Mouse (Mus musculus) heart, postnatal 0 days (tissue): ENCODE measurements around the gene Zfp346. TPM values are rescaled to one million over a fixed set of nuclear protein-coding genes. Genes with fewer than 3 reads are reported as not detected.

ENCODE experiments used
- ATAC-seq: fragments of 200-750 bp; cut with Nextera tagmentation; 2 replicates; pipeline ENCODE4 v1.8.0; 2017; ENCODE audit warnings: low read depth, moderate number of reproducible peaks, moderate library complexity; ENCODE audit not compliant: insufficient read depth
- DNase-seq: peaks from one replicate; pipeline ENCODE4 v3.0.0-alpha.2; 2016; ENCODE audit warnings: low spot score
- H3K27ac ChIP-seq: fragments of 300-500 bp; sonication (generic); 2 replicates; pipeline ENCODE4 v1.5.1; 2014; ENCODE audit warnings: low read depth, mild to moderate bottlenecking
- H3K27me3 ChIP-seq: fragments of 300-500 bp; sonication (generic); 2 replicates; pipeline ENCODE4 v1.6.1; 2014; ENCODE audit warnings: low read length, mixed read lengths; ENCODE audit not compliant: control insufficient read depth, insufficient read depth
- H3K36me3 ChIP-seq: fragments of 300-500 bp; sonication (generic); replicated peaks from 2 replicates; pipeline ENCODE4 v1.6.1; 2014; ENCODE audit warnings: low read length, mixed read lengths; ENCODE audit not compliant: control insufficient read depth, insufficient read depth
- H3K4me1 ChIP-seq: fragments of 300-500 bp; sonication (generic); 2 replicates; pipeline ENCODE4 v1.6.1; 2014; ENCODE audit warnings: antibody characterized with exemption; ENCODE audit not compliant: control insufficient read depth, insufficient read depth
- H3K4me2 ChIP-seq: fragments of 300-500 bp; sonication (generic); 2 replicates; pipeline ENCODE4 v1.6.1; 2014; ENCODE audit warnings: low read depth, mild to moderate bottlenecking, low read length, moderate library complexity
- H3K4me3 ChIP-seq: fragments of 300-500 bp; sonication (generic); 2 replicates; pipeline ENCODE4 v1.5.1; 2014; ENCODE audit warnings: low read depth, low read length
- H3K9ac ChIP-seq: fragments of 300-500 bp; sonication (generic); replicated peaks from 2 replicates; pipeline ENCODE4 v1.6.1; 2014; ENCODE audit warnings: low read depth, low read length, mixed read lengths
- H3K9me3 ChIP-seq: fragments of 300-500 bp; sonication (generic); replicated peaks from 2 replicates; pipeline ENCODE4 v1.6.1; 2016; ENCODE audit warnings: low read length; ENCODE audit not compliant: control insufficient read depth
- CTCF ChIP-seq: IDR thresholded peaks from 2 replicates; pipeline ENCODE4 v1.5.1; 2016; ENCODE audit warnings: antibody characterized with exemption, control low read depth, low read depth
- EP300 ChIP-seq: IDR thresholded peaks from 2 replicates; pipeline ENCODE4 v1.6.1; 2016; ENCODE audit warnings: antibody characterized with exemption, low read depth
- WGBS: fragments of 180-500 bp; shearing (Covaris S2); extraction: QIAGEN DNeasy Blood & Tissue Kit; methylation state at CpG from one replicate; pipeline ENCODE4 v1.1.7; 2014; 5-methylcytosine and 5-hydroxymethylcytosine counted together
- polyA plus RNA-seq: library from polyadenylated mRNA; unstranded; fragments of >200 nt; fragmentation: Nextera tagmentation; extraction: Ambion mirVana; gene quantifications from 2 replicates; pipeline ENCODE4 v1.2.1, GENCODE M21; 2015
- total RNA-seq: library from RNA; depleted of rRNA; stranded (reverse); fragments of >200 nt; gene quantifications from 2 replicates; pipeline ENCODE4 v1.2.3, GENCODE M21; 2014; ENCODE audit warnings: low replicate concordance

Zfp346 gene
- total and polyA plus RNA-seq, 2 experiments from 2014 or later = 11.7 to 21.0 TPM

DNA sequence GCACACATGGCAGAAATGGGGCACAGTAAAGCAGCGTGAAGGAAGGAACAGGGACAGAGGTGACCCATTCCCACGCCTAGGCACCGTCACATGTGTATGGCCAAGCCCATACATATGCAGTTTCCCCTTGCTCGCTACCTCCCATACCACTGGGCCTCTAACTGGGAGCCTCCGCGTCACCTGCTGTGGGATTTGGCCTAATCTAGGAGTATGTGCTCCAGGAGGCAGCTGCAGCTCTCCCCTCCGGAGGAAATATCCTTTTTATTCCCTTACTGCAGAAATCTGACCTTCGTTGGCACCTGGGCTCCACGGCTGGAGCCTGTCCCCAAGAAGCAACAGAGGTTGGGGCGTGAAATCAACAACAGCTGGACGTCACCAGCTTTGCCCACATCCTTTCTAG lies 69.2 kb downstream of the Zfp346 start:
- Histone ChIP-seq H3K9me3 (no peaks in the 10 kb centered on the region), H3K27me3 (no peaks in the 10 kb centered on the region), H3K4me2 (no peak overlapping the region), H3K4me1 (peaks cover 14% of the 10 kb centered on the region), H3K9ac (no peak overlapping the region), H3K27ac (no peak overlapping the region), H3K36me3 (no peaks in the 10 kb centered on the region), H3K4me3 (no peak overlapping the region)
- ATAC-seq (no peak), DNase-seq (no peak)
- WGBS = 75% methylated on average over 11 of the region's 11 CpGs
- TF ChIP-seq EP300 = no peak
- TF ChIP-seq CTCF = no peak

DNA sequence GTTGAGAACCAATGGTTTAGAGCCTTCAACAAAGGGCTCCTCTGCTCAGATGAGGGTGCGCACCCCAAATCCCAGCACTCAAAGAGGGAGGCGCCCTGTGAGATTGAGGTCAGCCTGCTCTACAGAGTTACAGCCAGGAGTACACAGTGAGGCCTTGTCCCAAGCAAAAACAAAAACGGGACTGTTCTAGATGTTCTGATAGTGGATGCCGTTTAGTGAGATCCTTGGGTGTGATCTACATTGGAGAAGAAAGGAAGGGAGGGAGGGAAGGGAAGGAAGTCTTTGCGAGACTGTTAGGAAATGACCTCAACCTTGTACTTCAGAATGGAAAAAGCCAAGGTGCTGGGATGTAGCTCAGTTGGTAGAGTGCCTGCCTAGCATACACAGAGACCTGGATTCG lies 71.2 kb downstream of the Zfp346 start:
- Histone ChIP-seq H3K9me3 (no peaks in the 10 kb centered on the region), H3K27me3 (no peaks in the 10 kb centered on the region), H3K9ac (no peak overlapping the region), H3K4me1 (peaks cover 13% of the 10 kb centered on the region), H3K27ac (no peak overlapping the region), H3K4me3 (no peak overlapping the region), H3K4me2 (no peak overlapping the region), H3K36me3 (no peaks in the 10 kb centered on the region)
- WGBS = 69% methylated on average over 6 of the region's 6 CpGs
- TF ChIP-seq EP300 (no peak), CTCF (no peak)
- no peak for ATAC-seq
- DNase-seq = no peak

DNA sequence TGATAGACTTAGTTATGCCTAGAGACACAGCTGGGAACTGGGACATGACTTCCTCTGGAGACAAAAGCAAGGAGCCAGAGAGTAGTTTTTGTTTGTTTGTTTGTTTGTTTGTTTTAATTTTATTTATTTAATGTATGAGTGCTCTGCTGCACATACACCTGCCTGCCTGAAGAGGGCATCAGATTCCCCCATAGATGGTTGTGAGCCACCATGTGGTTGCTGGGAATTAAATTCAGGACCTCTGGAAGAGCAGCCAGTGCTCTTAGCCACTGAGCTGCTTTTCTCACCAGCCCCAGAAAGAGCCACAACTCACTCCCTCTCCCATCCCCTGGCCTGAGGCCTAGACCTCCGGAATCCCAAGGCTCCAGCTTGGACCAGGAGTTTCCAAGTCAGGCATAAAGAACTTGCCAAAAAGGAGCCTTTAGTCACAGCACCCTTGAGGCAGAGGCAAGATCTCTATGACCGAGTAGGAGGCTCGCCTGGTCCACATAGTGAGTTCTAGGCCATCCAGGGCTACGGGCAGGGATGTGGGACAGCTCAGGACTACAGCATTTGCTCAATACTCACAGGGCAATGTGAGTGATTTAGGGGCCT lies 72.9 kb downstream of the Zfp346 start:
- H3K9ac ChIP-seq = no peak overlapping the region
- 63% methylated on average over 4 of the region's 4 CpGs for WGBS
- no peak overlapping the region for H3K4me3 ChIP-seq
- H3K36me3 ChIP-seq = no peaks in the 10 kb centered on the region
- H3K4me2 ChIP-seq = no peak overlapping the region
- no peak for ATAC-seq
- H3K9me3 ChIP-seq = no peaks in the 10 kb centered on the region
- H3K27ac ChIP-seq = no peak overlapping the region
- TF ChIP-seq EP300 (no peak), CTCF (peak; percentile 25; the same call in 1 of the 2 replicates)
- no peaks in the 10 kb centered on the region for H3K27me3 ChIP-seq
- H3K4me1 ChIP-seq = no peaks in the 10 kb centered on the region
- DNase-seq = no peak

GRCm38 (mm10) chr13:55178556-55178955 lies 73.4 kb downstream of the Zfp346 start:
- Histone ChIP-seq H3K27me3 (no peaks in the 10 kb centered on the region), H3K36me3 (no peaks in the 10 kb centered on the region), H3K4me1 (no peaks in the 10 kb centered on the region), H3K9me3 (no peaks in the 10 kb centered on the region), H3K9ac (no peak overlapping the region), H3K4me2 (no peak overlapping the region), H3K27ac (no peak overlapping the region), H3K4me3 (no peak overlapping the region)
- 28% methylated on average over 2 of the region's 2 CpGs for WGBS
- DNase-seq (peak; percentile 63), ATAC-seq (0 out of 2 replicates have a peak, but pooled peaks have one; percentile 21)
- no peak for TF ChIP-seq EP300
- TF ChIP-seq CTCF = peak; percentile 91

GRCm38 (mm10) chr13:55179591-55179990 lies 74.5 kb downstream of the Zfp346 start:
- Histone ChIP-seq H3K27ac (no peak overlapping the region), H3K4me1 (no peaks in the 10 kb centered on the region), H3K9me3 (no peaks in the 10 kb centered on the region), H3K27me3 (no peaks in the 10 kb centered on the region), H3K4me2 (no peak overlapping the region), H3K4me3 (no peak overlapping the region), H3K9ac (no peak overlapping the region), H3K36me3 (no peaks in the 10 kb centered on the region)
- WGBS = 66% methylated on average over 3 of the region's 3 CpGs
- no peak for ATAC-seq
- TF ChIP-seq EP300 (no peak), CTCF (no peak)
- no peak for DNase-seq

DNA sequence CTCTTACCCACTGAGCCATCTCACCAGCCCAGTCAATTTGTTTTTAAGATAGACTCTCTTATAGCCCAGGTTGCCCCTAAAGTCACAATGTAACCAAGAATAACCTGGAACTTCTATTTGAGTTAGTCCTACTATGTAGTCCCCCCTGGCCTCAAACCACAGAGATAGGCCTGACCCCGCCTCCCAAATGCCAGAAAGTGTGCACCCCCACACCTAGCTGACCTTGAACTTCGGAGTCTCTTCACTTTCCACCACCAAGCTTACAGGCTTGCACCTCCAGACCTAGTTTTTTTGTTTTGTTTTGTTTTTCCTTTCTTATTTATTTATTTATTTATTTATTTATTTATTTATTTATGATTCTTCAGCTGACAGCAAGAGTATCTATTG lies 76.7 kb downstream of the Zfp346 start:
- no peak for TF ChIP-seq EP300
- TF ChIP-seq CTCF = no peak
- ATAC-seq (no peak), DNase-seq (no peak)
- WGBS = 76% methylated on average over 2 of the region's 2 CpGs
- Histone ChIP-seq H3K9me3 (no peaks in the 10 kb centered on the region), H3K9ac (peak overlapping the region; percentile 58; the same call in 1 of the 2 replicates), H3K27me3 (no peaks in the 10 kb centered on the region), H3K27ac (no peak overlapping the region), H3K36me3 (no peaks in the 10 kb centered on the region), H3K4me3 (peak overlapping the region; percentile 45), H3K4me2 (peak overlapping the region; percentile 70), H3K4me1 (no peaks in the 10 kb centered on the region)
